Mouse (Mus musculus): ENCODE measurements around the gene Slc1a2. TPM values are rescaled to one million over a fixed set of nuclear protein-coding genes. Genes with fewer than 3 reads are reported as not detected.
A peak's percentile ranks its signal among the peaks of the same experiment; 100 is the strongest.

Gene Slc1a2
- total and polyA plus RNA-seq, 3 experiments, result 0.05 TPM; not detected in 2

GRCm38 (mm10) chr2:102774700-102775099 lies 116.2 kb downstream of the Slc1a2 start:
- DNase-seq (ENCODE audit: low spot score), result no peak
- H3K9me3 ChIP-seq (replicated peaks), result no peaks in the 10 kb centered on the region

GRCm38 (mm10) chr2:102775561-102775960 lies 117.1 kb downstream of the Slc1a2 start:
- no peak for TF ChIP-seq GATA1 (IDR thresholded peaks at IDR 0.05; ENCODE audit: borderline replicate concordance, low read length)
- TF ChIP-seq GATA2 (IDR thresholded peaks at IDR 0.05; ENCODE audit: borderline replicate concordance, low read depth, low read length), result no peak
- TF ChIP-seq CTCF (IDR thresholded peaks at IDR 0.05; ENCODE audit: low read depth, low read length), result no peak
- no peak for TF ChIP-seq TAL1 (conservative IDR thresholded peaks at IDR 0.05; ENCODE audit: low read depth, low read length)
- TF ChIP-seq POLR2AphosphoS5 (IDR thresholded peaks at IDR 0.05; ENCODE audit: insufficient replicate concordance, low read depth, low read length), result no peak
- Histone ChIP-seq H3K36me3 (replicated peaks) (no peaks in the 10 kb centered on the region), H3K4me3 (ENCODE audit: low read depth, low read length) (no peak overlapping the region), H3K27me3 (ENCODE audit: insufficient read depth, low read length) (peaks cover 51% of the 10 kb centered on the region), H3K9me3 (replicated peaks) (no peaks in the 10 kb centered on the region), H3K4me1 (ENCODE audit: insufficient read depth, low read depth, low read length) (no peaks in the 10 kb centered on the region)
- no peak for DNase-seq (ENCODE audit: low spot score)
- ATAC-seq (ENCODE audit: extremely low read depth, insufficient number of reproducible peaks, low FRiP score, poor library complexity, severe bottlenecking), result no peak

More at GRCm38 (mm10) chr2:102774700-102775099, 116.2 kb downstream of the Slc1a2 start:
- no peak for ATAC-seq (ENCODE audit: extremely low read depth, insufficient number of reproducible peaks, low FRiP score, poor library complexity, severe bottlenecking)
- TF ChIP-seq GATA2 (IDR thresholded peaks at IDR 0.05; ENCODE audit: borderline replicate concordance, low read depth, low read length), result no peak
- no peak for TF ChIP-seq GATA1 (IDR thresholded peaks at IDR 0.05; ENCODE audit: borderline replicate concordance, low read length)
- no peak for TF ChIP-seq POLR2AphosphoS5 (IDR thresholded peaks at IDR 0.05; ENCODE audit: insufficient replicate concordance, low read depth, low read length)
- TF ChIP-seq CTCF (IDR thresholded peaks at IDR 0.05; ENCODE audit: low read depth, low read length), result no peak
- no peak for TF ChIP-seq TAL1 (conservative IDR thresholded peaks at IDR 0.05; ENCODE audit: low read depth, low read length)
- no peaks in the 10 kb centered on the region for H3K4me1 ChIP-seq (ENCODE audit: insufficient read depth, low read depth, low read length)
- H3K27me3 ChIP-seq (ENCODE audit: insufficient read depth, low read length), result peaks cover 46% of the 10 kb centered on the region
- no peak overlapping the region for H3K4me3 ChIP-seq (ENCODE audit: low read depth, low read length)
- no peaks in the 10 kb centered on the region for H3K36me3 ChIP-seq (replicated peaks)

GRCm38 (mm10) chr2:102778208-102778607 lies 119.7 kb downstream of the Slc1a2 start:
- Histone ChIP-seq H3K4me3 (ENCODE audit: low read depth, low read length) (no peak overlapping the region), H3K9me3 (replicated peaks) (no peaks in the 10 kb centered on the region), H3K27me3 (ENCODE audit: insufficient read depth, low read length) (peaks cover 54% of the 10 kb centered on the region), H3K4me1 (ENCODE audit: insufficient read depth, low read depth, low read length) (no peaks in the 10 kb centered on the region), H3K36me3 (replicated peaks) (no peaks in the 10 kb centered on the region)
- ATAC-seq (ENCODE audit: extremely low read depth, insufficient number of reproducible peaks, low FRiP score, poor library complexity, severe bottlenecking) (no peak), DNase-seq (ENCODE audit: low spot score) (no peak)
- no peak for TF ChIP-seq GATA1 (IDR thresholded peaks at IDR 0.05; ENCODE audit: borderline replicate concordance, low read length)
- TF ChIP-seq POLR2AphosphoS5 (IDR thresholded peaks at IDR 0.05; ENCODE audit: insufficient replicate concordance, low read depth, low read length), result no peak
- no peak for TF ChIP-seq CTCF (IDR thresholded peaks at IDR 0.05; ENCODE audit: low read depth, low read length)
- TF ChIP-seq GATA2 (IDR thresholded peaks at IDR 0.05; ENCODE audit: borderline replicate concordance, low read depth, low read length), result no peak
- no peak for TF ChIP-seq TAL1 (conservative IDR thresholded peaks at IDR 0.05; ENCODE audit: low read depth, low read length)

GRCm38 (mm10) chr2:102782751-102783150 lies 124.3 kb downstream of the Slc1a2 start:
- H3K9me3 ChIP-seq (replicated peaks), result no peaks in the 10 kb centered on the region
- TF ChIP-seq CTCF (IDR thresholded peaks at IDR 0.05; ENCODE audit: low read depth, low read length), result no peak
- TF ChIP-seq TAL1 (conservative IDR thresholded peaks at IDR 0.05; ENCODE audit: low read depth, low read length), result no peak
- TF ChIP-seq GATA2 (IDR thresholded peaks at IDR 0.05; ENCODE audit: borderline replicate concordance, low read depth, low read length), result no peak
- TF ChIP-seq POLR2AphosphoS5 (IDR thresholded peaks at IDR 0.05; ENCODE audit: insufficient replicate concordance, low read depth, low read length), result no peak
- no peak for TF ChIP-seq GATA1 (IDR thresholded peaks at IDR 0.05; ENCODE audit: borderline replicate concordance, low read length)
- H3K36me3 ChIP-seq (replicated peaks), result no peaks in the 10 kb centered on the region
- peaks cover 5% of the 10 kb centered on the region for H3K4me1 ChIP-seq (ENCODE audit: insufficient read depth, low read depth, low read length)
- DNase-seq (ENCODE audit: low spot score), result no peak
- ATAC-seq (ENCODE audit: extremely low read depth, insufficient number of reproducible peaks, low FRiP score, poor library complexity, severe bottlenecking), result no peak
- peaks cover 40% of the 10 kb centered on the region for H3K27me3 ChIP-seq (ENCODE audit: insufficient read depth, low read length)
- no peak overlapping the region for H3K4me3 ChIP-seq (ENCODE audit: low read depth, low read length)

GRCm38 (mm10) chr2:102785696-102786095 lies 127.2 kb downstream of the Slc1a2 start:
- no peak overlapping the region for H3K4me3 ChIP-seq (ENCODE audit: low read depth, low read length)
- DNase-seq (ENCODE audit: low spot score) (no peak), ATAC-seq (ENCODE audit: extremely low read depth, insufficient number of reproducible peaks, low FRiP score, poor library complexity, severe bottlenecking) (peak; percentile 67)
- H3K36me3 ChIP-seq (replicated peaks), result no peaks in the 10 kb centered on the region
- H3K9me3 ChIP-seq (replicated peaks), result no peaks in the 10 kb centered on the region
- H3K4me1 ChIP-seq (ENCODE audit: insufficient read depth, low read depth, low read length), result peaks cover 5% of the 10 kb centered on the region
- TF ChIP-seq CTCF (IDR thresholded peaks at IDR 0.05; ENCODE audit: low read depth, low read length), result no peak
- TF ChIP-seq GATA1 (IDR thresholded peaks at IDR 0.05; ENCODE audit: borderline replicate concordance, low read length), result no peak
- no peak for TF ChIP-seq TAL1 (conservative IDR thresholded peaks at IDR 0.05; ENCODE audit: low read depth, low read length)
- no peak for TF ChIP-seq POLR2AphosphoS5 (IDR thresholded peaks at IDR 0.05; ENCODE audit: insufficient replicate concordance, low read depth, low read length)
- no peak for TF ChIP-seq GATA2 (IDR thresholded peaks at IDR 0.05; ENCODE audit: borderline replicate concordance, low read depth, low read length)
- H3K27me3 ChIP-seq (ENCODE audit: insufficient read depth, low read length), result peaks cover 38% of the 10 kb centered on the region

- ATAC-seq (ENCODE audit: extremely low read depth, insufficient number of reproducible peaks, low FRiP score, poor library complexity, severe bottlenecking), result no peak
Observed at GRCm38 (mm10) chr2:102791641-102792040, 133.2 kb downstream of the Slc1a2 start.

More at GRCm38 (mm10) chr2:102791641-102792040, 133.2 kb downstream of the Slc1a2 start:
- DNase-seq (ENCODE audit: low spot score), result no peak
- peaks cover 8% of the 10 kb centered on the region; the same call in 1 of the 2 replicates for H3K4me1 ChIP-seq (ENCODE audit: insufficient read depth, low read depth, low read length)
- H3K36me3 ChIP-seq (replicated peaks), result no peaks in the 10 kb centered on the region
- peaks cover 54% of the 10 kb centered on the region for H3K27me3 ChIP-seq (ENCODE audit: insufficient read depth, low read length)
- H3K4me3 ChIP-seq (ENCODE audit: low read depth, low read length), result no peak overlapping the region
- no peak for TF ChIP-seq POLR2AphosphoS5 (IDR thresholded peaks at IDR 0.05; ENCODE audit: insufficient replicate concordance, low read depth, low read length)
- no peak for TF ChIP-seq CTCF (IDR thresholded peaks at IDR 0.05; ENCODE audit: low read depth, low read length)
- TF ChIP-seq TAL1 (conservative IDR thresholded peaks at IDR 0.05; ENCODE audit: low read depth, low read length), result no peak
- TF ChIP-seq GATA2 (IDR thresholded peaks at IDR 0.05; ENCODE audit: borderline replicate concordance, low read depth, low read length), result no peak
- TF ChIP-seq GATA1 (IDR thresholded peaks at IDR 0.05; ENCODE audit: borderline replicate concordance, low read length), result no peak
- H3K9me3 ChIP-seq (replicated peaks), result no peaks in the 10 kb centered on the region
